Mouse (Mus musculus): ENCODE measurements around the gene Map3k3. TPM values are rescaled to one million over a fixed set of nuclear protein-coding genes. Genes with fewer than 3 reads are reported as not detected.

Map3k3 gene
- polyA plus RNA-seq, 1 experiment from 2014 or later: 14.7 TPM

Other genes with a start within 250 kb of the Map3k3 start
- 30.8 and 41.4 TPM in 2 replicates for gene Cyb561, start 131.3 kb upstream of the Map3k3 start, polyA plus RNA-seq (2015; fragmentation: Nextera tagmentation; extraction: Ambion mirVana)
- 3.2 and 3.3 TPM in 2 replicates for gene Ace, start 116.7 kb upstream of the Map3k3 start, polyA plus RNA-seq (2015; fragmentation: Nextera tagmentation; extraction: Ambion mirVana)
- not detected in 2 replicates for gene Ace3, start 89.9 kb upstream of the Map3k3 start, polyA plus RNA-seq (2015; fragmentation: Nextera tagmentation; extraction: Ambion mirVana)
- 0.62 and 0.89 TPM in 2 replicates for gene Kcnh6, start 76.5 kb upstream of the Map3k3 start, polyA plus RNA-seq (2015; fragmentation: Nextera tagmentation; extraction: Ambion mirVana)
- 136 and 145 TPM in 2 replicates for gene Dcaf7, start 47.7 kb upstream of the Map3k3 start, polyA plus RNA-seq (2015; fragmentation: Nextera tagmentation; extraction: Ambion mirVana)
- 7.0 and 7.5 TPM in 2 replicates for gene Taco1, start 18.6 kb upstream of the Map3k3 start, polyA plus RNA-seq (2015; fragmentation: Nextera tagmentation; extraction: Ambion mirVana)
- gene Gm10840, start 76.2 kb downstream of the Map3k3 start, polyA plus RNA-seq (2015; fragmentation: Nextera tagmentation; extraction: Ambion mirVana): 1.1 and 1.2 TPM in 2 replicates
- 205 and 209 TPM in 2 replicates for gene Limd2, start 76.2 kb downstream of the Map3k3 start, polyA plus RNA-seq (2015; fragmentation: Nextera tagmentation; extraction: Ambion mirVana)
- gene Strada, start 117.6 kb downstream of the Map3k3 start, polyA plus RNA-seq (2015; fragmentation: Nextera tagmentation; extraction: Ambion mirVana): 28.8 and 30.9 TPM in 2 replicates
- 110 TPM in 2 replicates for gene Ccdc47, start 131.7 kb downstream of the Map3k3 start, polyA plus RNA-seq (2015; fragmentation: Nextera tagmentation; extraction: Ambion mirVana)
- gene Ddx42, start 132.3 kb downstream of the Map3k3 start, polyA plus RNA-seq (2015; fragmentation: Nextera tagmentation; extraction: Ambion mirVana): 112 and 115 TPM in 2 replicates
- 40.7 and 41.8 TPM in 2 replicates for gene Ftsj3, start 171.5 kb downstream of the Map3k3 start, polyA plus RNA-seq (2015; fragmentation: Nextera tagmentation; extraction: Ambion mirVana)
- gene Psmc5, start 171.5 kb downstream of the Map3k3 start, polyA plus RNA-seq (2015; fragmentation: Nextera tagmentation; extraction: Ambion mirVana): 270 and 287 TPM in 2 replicates
- gene Smarcd2, start 188.4 kb downstream of the Map3k3 start, polyA plus RNA-seq (2015; fragmentation: Nextera tagmentation; extraction: Ambion mirVana): 12.4 and 13.7 TPM in 2 replicates
- gene Tcam1, start 192.1 kb downstream of the Map3k3 start, polyA plus RNA-seq (2015; fragmentation: Nextera tagmentation; extraction: Ambion mirVana): 0.11 and 0.17 TPM in 2 replicates
- not detected in 2 replicates for gene Gh, start 217.3 kb downstream of the Map3k3 start, polyA plus RNA-seq (2015; fragmentation: Nextera tagmentation; extraction: Ambion mirVana)
- gene Cd79b, start 230.1 kb downstream of the Map3k3 start, polyA plus RNA-seq (2015; fragmentation: Nextera tagmentation; extraction: Ambion mirVana): 0.65 and 0.75 TPM in 2 replicates